Mouse (Mus musculus): Measurements from ENCODE around the gene Fignl2. TPM values are rescaled to one million over a fixed set of nuclear protein-coding genes. Genes with fewer than 3 reads are reported as not detected.
A peak's percentile ranks its signal among the peaks of the same experiment; 100 is the strongest.

Gene Fignl2
- polyA plus RNA-seq, 1 experiment from 2014 or later: 0.52 TPM

DNA sequence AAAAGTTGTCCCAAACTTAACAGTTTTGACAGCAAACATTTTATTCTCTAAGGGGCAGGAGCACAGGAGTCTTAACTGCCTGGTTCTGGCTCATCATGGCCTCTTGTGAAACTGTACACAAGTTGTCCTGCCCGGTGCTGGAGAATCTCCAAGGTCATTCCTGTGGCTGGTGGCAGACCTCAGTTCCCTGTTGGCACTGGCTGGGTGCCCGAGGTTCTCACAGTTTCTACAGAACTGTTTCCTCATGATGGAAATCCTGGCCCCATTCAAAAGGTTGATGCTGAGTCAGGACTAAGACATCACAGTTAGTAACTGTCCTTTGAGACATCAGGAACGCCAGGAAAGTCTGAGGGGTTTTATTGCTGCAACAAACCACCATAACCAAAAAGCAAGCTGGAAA is 8.6 kb upstream of the Fignl2 start:
- Histone ChIP-seq H3K27me3 (ENCODE audit: control insufficient read depth, insufficient read depth, low read length) (no peaks in the 10 kb centered on the region), H3K4me3 (ENCODE audit: low read depth, low read length) (no peak overlapping the region), H3K4me1 (replicated peaks; ENCODE audit: control insufficient read depth, insufficient read depth, low read length) (no peaks in the 10 kb centered on the region), H3K27ac (ENCODE audit: low read depth, low read length) (no peak overlapping the region), H3K9ac (ENCODE audit: low read length) (no peak overlapping the region), H3K4me2 (ENCODE audit: low read depth, low read length, severe bottlenecking) (no peak overlapping the region), H3K9me3 (ENCODE audit: control insufficient read depth, low read length) (no peaks in the 10 kb centered on the region), H3K36me3 (ENCODE audit: control insufficient read depth, insufficient read depth, low read length) (no peaks in the 10 kb centered on the region)
- no peak for DNase-seq (ENCODE audit: low spot score)
- 79% methylated on average over 3 of the region's 3 CpGs for WGBS
- ATAC-seq (replicated peaks; ENCODE audit: low FRiP score): no peak

DNA sequence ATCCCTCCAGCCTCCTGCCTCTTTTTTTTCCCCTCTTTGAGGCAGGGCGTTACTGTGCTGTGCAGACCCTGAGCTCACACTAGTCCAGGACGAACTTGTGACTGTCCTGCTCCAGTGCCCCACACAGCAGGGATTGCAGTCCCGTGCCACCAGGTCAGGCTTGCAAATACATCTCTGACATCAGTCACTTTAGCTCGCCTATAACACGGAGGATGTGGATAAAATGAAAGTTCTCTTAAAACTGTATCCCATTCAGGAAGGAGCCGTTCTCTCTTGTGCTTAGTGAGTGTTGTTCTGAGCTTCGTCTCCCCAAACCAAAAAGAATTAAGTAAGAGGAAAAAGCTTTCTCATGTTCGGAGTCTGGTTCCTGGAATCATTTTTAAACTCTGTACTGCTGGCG is 8.1 kb upstream of the Fignl2 start:
- no peak overlapping the region for H3K4me3 ChIP-seq (ENCODE audit: low read depth, low read length)
- H3K27me3 ChIP-seq (ENCODE audit: control insufficient read depth, insufficient read depth, low read length): no peaks in the 10 kb centered on the region
- H3K9ac ChIP-seq (ENCODE audit: low read length): no peak overlapping the region
- no peak for ATAC-seq (replicated peaks; ENCODE audit: low FRiP score)
- no peak for DNase-seq (ENCODE audit: low spot score)
- no peaks in the 10 kb centered on the region for H3K4me1 ChIP-seq (replicated peaks; ENCODE audit: control insufficient read depth, insufficient read depth, low read length)
- WGBS: 79% methylated on average over 9 of the region's 9 CpGs
- no peaks in the 10 kb centered on the region for H3K36me3 ChIP-seq (ENCODE audit: control insufficient read depth, insufficient read depth, low read length)
- no peak overlapping the region for H3K4me2 ChIP-seq (ENCODE audit: low read depth, low read length, severe bottlenecking)
- no peaks in the 10 kb centered on the region for H3K9me3 ChIP-seq (ENCODE audit: control insufficient read depth, low read length)
- H3K27ac ChIP-seq (ENCODE audit: low read depth, low read length): no peak overlapping the region

DNA sequence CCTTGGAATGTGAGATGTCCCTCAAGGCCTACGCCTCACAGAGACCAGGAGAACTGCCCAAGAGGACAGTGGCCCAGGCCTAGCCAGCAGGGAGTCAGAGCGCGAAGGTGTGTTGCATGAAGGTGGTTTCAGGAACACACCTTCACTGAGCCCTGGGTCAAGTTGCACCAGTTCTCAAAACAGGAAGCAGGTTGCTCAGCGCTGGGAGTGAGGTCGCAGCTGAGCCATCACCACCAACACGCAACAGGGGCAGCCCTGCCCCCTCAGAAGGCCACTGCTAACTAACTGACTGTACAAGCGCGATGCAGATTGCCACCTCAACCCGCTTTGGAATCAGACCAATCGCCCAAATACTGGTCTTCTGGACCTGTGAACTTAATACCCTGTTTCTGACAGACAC is 6.1 kb upstream of the Fignl2 start:
- no peak for DNase-seq (ENCODE audit: low spot score)
- no peak overlapping the region for H3K4me3 ChIP-seq (ENCODE audit: low read depth, low read length)
- ATAC-seq (replicated peaks; ENCODE audit: low FRiP score): no peak
- no peaks in the 10 kb centered on the region for H3K27me3 ChIP-seq (ENCODE audit: control insufficient read depth, insufficient read depth, low read length)
- WGBS: 86% methylated on average over 10 of the region's 10 CpGs
- H3K9me3 ChIP-seq (ENCODE audit: control insufficient read depth, low read length): no peaks in the 10 kb centered on the region
- H3K27ac ChIP-seq (ENCODE audit: low read depth, low read length): no peak overlapping the region
- H3K9ac ChIP-seq (ENCODE audit: low read length): no peak overlapping the region
- H3K4me2 ChIP-seq (ENCODE audit: low read depth, low read length, severe bottlenecking): no peak overlapping the region
- H3K36me3 ChIP-seq (ENCODE audit: control insufficient read depth, insufficient read depth, low read length): no peaks in the 10 kb centered on the region
- H3K4me1 ChIP-seq (replicated peaks; ENCODE audit: control insufficient read depth, insufficient read depth, low read length): no peaks in the 10 kb centered on the region

GRCm38 (mm10) chr15:101082236-101082635 is 3.9 kb upstream of the Fignl2 start:
- 57% methylated on average over 4 of the region's 4 CpGs for WGBS
- no peaks in the 10 kb centered on the region for H3K27me3 ChIP-seq (ENCODE audit: control insufficient read depth, insufficient read depth, low read length)
- no peaks in the 10 kb centered on the region for H3K36me3 ChIP-seq (ENCODE audit: control insufficient read depth, insufficient read depth, low read length)
- ATAC-seq (replicated peaks; ENCODE audit: low FRiP score) (no peak), DNase-seq (ENCODE audit: low spot score) (no peak)
- no peak overlapping the region for H3K4me3 ChIP-seq (ENCODE audit: low read depth, low read length)
- H3K4me1 ChIP-seq (replicated peaks; ENCODE audit: control insufficient read depth, insufficient read depth, low read length): peaks cover 3% of the 10 kb centered on the region; the same call in 1 of the 2 replicates
- H3K27ac ChIP-seq (ENCODE audit: low read depth, low read length): no peak overlapping the region
- H3K4me2 ChIP-seq (ENCODE audit: low read depth, low read length, severe bottlenecking): no peak overlapping the region
- H3K9ac ChIP-seq (ENCODE audit: low read length): no peak overlapping the region
- no peaks in the 10 kb centered on the region for H3K9me3 ChIP-seq (ENCODE audit: control insufficient read depth, low read length)

DNA sequence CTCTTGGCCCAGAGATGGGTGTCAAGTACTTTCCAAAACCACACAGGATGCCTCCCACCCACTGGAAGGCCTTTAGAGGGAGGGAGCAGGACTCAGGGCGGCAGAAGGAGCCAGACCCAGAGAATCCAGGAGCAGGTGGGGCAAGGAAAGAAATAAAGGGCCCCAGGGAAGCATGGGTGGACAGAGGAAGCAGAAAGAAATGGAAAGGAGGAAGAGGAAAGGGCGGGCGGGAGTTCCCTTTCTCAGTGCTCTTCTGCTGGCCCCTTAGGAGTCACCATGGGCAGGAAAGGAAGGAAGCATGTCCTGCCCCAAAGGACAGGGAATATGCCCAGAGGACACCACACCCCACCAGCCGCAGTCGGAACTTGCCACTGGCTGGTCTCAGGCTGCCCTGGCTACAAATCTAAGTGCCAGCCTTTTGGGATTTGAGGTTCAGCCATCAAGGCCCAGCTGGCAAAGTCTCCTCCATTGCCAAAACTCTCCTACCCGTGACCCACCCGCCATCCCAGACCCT is 2.7 kb upstream of the Fignl2 start:
- Histone ChIP-seq H3K27ac (ENCODE audit: low read depth, low read length) (no peak overlapping the region), H3K27me3 (ENCODE audit: control insufficient read depth, insufficient read depth, low read length) (no peaks in the 10 kb centered on the region), H3K4me1 (replicated peaks; ENCODE audit: control insufficient read depth, insufficient read depth, low read length) (peaks cover 10% of the 10 kb centered on the region; the same call in 1 of the 2 replicates), H3K9ac (ENCODE audit: low read length) (no peak overlapping the region), H3K4me2 (ENCODE audit: low read depth, low read length, severe bottlenecking) (no peak overlapping the region), H3K9me3 (ENCODE audit: control insufficient read depth, low read length) (no peaks in the 10 kb centered on the region), H3K36me3 (ENCODE audit: control insufficient read depth, insufficient read depth, low read length) (no peaks in the 10 kb centered on the region), H3K4me3 (ENCODE audit: low read depth, low read length) (no peak overlapping the region)
- ATAC-seq (replicated peaks; ENCODE audit: low FRiP score) (no peak), DNase-seq (ENCODE audit: low spot score) (no peak)
- 81% methylated on average over 7 of the region's 7 CpGs for WGBS

DNA sequence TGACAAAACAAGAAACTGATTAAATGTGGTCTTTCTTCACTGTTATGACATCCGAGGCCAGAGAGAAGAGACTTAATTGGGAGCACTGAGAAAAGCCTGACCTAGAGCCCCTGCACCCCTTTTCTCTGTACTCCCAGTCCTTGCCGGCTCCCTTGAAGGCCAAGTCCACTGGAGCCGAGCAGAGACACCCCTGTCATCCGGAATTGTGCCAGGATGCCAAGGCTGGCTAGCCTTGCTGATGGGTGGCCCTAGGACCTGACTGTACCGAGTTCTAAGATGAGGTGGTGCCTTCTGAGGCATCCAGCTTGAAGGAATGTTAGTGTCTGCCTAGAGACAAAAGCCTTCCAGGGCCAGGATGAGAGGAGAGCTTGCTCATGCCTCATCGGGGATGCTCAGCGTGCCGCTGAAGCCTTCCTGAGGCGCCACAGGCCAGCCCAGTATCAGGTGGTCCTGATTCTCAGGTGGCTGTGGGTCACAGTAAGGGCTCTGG is 1.7 kb upstream of the Fignl2 start:
- Histone ChIP-seq H3K4me2 (ENCODE audit: low read depth, low read length, severe bottlenecking) (no peak overlapping the region), H3K4me3 (ENCODE audit: low read depth, low read length) (no peak overlapping the region), H3K27me3 (ENCODE audit: control insufficient read depth, insufficient read depth, low read length) (no peaks in the 10 kb centered on the region), H3K4me1 (replicated peaks; ENCODE audit: control insufficient read depth, insufficient read depth, low read length) (peaks cover 19% of the 10 kb centered on the region), H3K9ac (ENCODE audit: low read length) (no peak overlapping the region), H3K27ac (ENCODE audit: low read depth, low read length) (no peak overlapping the region), H3K9me3 (ENCODE audit: control insufficient read depth, low read length) (no peaks in the 10 kb centered on the region), H3K36me3 (ENCODE audit: control insufficient read depth, insufficient read depth, low read length) (no peaks in the 10 kb centered on the region)
- WGBS: 73% methylated on average over 9 of the region's 9 CpGs
- ATAC-seq (replicated peaks; ENCODE audit: low FRiP score) (no peak), DNase-seq (ENCODE audit: low spot score) (no peak)

DNA sequence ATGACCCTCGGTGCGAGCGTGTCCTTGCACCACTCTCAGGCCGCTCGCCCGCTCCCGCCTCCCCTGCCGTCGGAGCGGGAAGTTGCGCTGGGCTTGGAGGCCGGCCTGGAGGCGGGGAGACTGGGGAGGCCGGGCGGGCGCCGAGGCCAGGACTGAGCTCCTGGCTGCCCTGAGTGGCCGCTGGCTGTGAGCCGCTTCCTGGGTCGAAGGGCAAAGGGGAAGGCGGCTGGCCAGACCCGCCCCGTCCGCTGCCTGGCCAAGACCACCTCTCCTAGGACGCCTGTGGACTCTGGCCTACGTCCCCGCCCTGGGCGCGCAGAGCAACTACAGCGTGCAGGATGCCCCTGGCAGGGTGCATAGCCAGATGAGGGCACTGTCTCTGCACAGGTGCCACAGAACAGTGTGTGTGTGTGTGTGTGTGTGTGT is 377 bp upstream of the Fignl2 start:
- H3K4me1 ChIP-seq (replicated peaks; ENCODE audit: control insufficient read depth, insufficient read depth, low read length): peaks cover 19% of the 10 kb centered on the region
- H3K27ac ChIP-seq (ENCODE audit: low read depth, low read length): peak overlapping the region; percentile 88; the same call in 1 of the 2 replicates
- H3K9me3 ChIP-seq (ENCODE audit: control insufficient read depth, low read length): no peaks in the 10 kb centered on the region
- DNase-seq (ENCODE audit: low spot score) (peak; percentile 86), ATAC-seq (replicated peaks; ENCODE audit: low FRiP score) (peak; percentile 72)
- peak overlapping the region; percentile 84 for H3K4me2 ChIP-seq (ENCODE audit: low read depth, low read length, severe bottlenecking)
- H3K4me3 ChIP-seq (ENCODE audit: low read depth, low read length): peak overlapping the region; percentile 86
- 2% methylated on average over 26 of the region's 30 CpGs for WGBS
- H3K27me3 ChIP-seq (ENCODE audit: control insufficient read depth, insufficient read depth, low read length): no peaks in the 10 kb centered on the region
- H3K9ac ChIP-seq (ENCODE audit: low read length): peak overlapping the region; percentile 80
- no peaks in the 10 kb centered on the region for H3K36me3 ChIP-seq (ENCODE audit: control insufficient read depth, insufficient read depth, low read length)

DNA sequence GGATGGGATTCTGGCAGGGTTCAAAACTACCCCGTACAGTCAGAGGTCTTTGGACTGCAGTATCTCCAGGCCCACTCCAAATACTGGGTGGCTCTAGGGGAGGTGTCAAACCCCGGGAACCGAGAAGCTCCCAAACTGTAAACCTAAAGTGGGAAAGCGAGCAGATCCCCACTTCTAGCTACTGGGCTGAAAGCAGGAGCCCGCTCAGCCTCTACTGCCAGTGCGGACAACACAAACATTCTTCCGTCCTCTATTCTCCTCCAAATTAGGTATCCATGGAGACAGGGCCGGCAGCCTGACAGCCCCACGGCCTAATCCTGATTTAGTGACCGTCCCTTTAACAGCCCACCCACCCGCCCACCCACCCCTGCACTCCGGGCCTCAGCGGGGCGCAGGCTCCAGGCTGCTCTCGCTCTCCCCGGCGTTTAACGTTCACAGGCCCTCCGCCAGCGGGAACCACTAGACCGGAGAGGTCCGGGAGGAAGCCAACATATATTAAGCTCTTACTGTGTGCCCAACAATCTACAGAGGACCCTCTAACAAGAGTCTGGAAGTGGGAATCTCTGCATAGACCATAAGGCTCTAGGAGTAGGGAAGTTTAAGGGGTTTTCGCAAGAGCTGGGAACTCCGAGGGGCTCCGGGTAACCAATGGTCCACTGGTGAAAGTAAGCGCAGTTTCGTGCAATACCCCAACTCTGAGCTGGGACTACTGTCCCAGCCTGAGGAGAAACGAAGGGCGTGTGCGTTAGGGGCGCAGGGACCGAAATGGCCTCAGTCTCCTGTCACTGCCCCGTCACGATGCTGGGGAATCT is 1.2 kb downstream of the Fignl2 start:
- Histone ChIP-seq H3K9me3 (ENCODE audit: control insufficient read depth, low read length) (no peaks in the 10 kb centered on the region), H3K9ac (ENCODE audit: low read length) (peak overlapping the region; percentile 80), H3K4me3 (ENCODE audit: low read depth, low read length) (peak overlapping the region; percentile 86), H3K36me3 (ENCODE audit: control insufficient read depth, insufficient read depth, low read length) (no peaks in the 10 kb centered on the region), H3K4me1 (replicated peaks; ENCODE audit: control insufficient read depth, insufficient read depth, low read length) (peaks cover 19% of the 10 kb centered on the region), H3K27me3 (ENCODE audit: control insufficient read depth, insufficient read depth, low read length) (no peaks in the 10 kb centered on the region), H3K27ac (ENCODE audit: low read depth, low read length) (peak overlapping the region; percentile 88), H3K4me2 (ENCODE audit: low read depth, low read length, severe bottlenecking) (peak overlapping the region; percentile 84)
- under 1% methylated on average over 34 of the region's 34 CpGs for WGBS
- ATAC-seq (replicated peaks; ENCODE audit: low FRiP score) (peak; percentile 29; the same call in 1 of the 2 replicates), DNase-seq (ENCODE audit: low spot score) (peak; percentile 70)

Data from forebrain, embryonic 11.5 days (tissue).